Mouse (Mus musculus) intestine, embryonic 16.5 days (tissue): ENCODE measurements around the gene Spns3. TPM values are rescaled to one million over a fixed set of nuclear protein-coding genes. Genes with fewer than 3 reads are reported as not detected.

Experiments
- ATAC-seq: fragments of 200-750 bp; cut with Nextera tagmentation; 2 replicates; pipeline ENCODE4 v1.8.0; 2017; ENCODE audit warnings: moderate TSS enrichment, moderate library complexity
- H3K27ac ChIP-seq: fragments of 300-500 bp; sonication (generic); 2 replicates; pipeline ENCODE4 v1.5.1; 2014; ENCODE audit warnings: mild to moderate bottlenecking, low read length
- H3K27me3 ChIP-seq: fragments of 300-500 bp; sonication (generic); replicated peaks from 2 replicates; pipeline ENCODE4 v1.6.1; 2014; ENCODE audit warnings: low read length, control low read depth, mixed read lengths; ENCODE audit not compliant: control insufficient read depth, insufficient read depth
- H3K36me3 ChIP-seq: fragments of 300-500 bp; sonication (generic); 2 replicates; pipeline ENCODE4 v1.6.1; 2014; ENCODE audit warnings: low read length, control low read depth; ENCODE audit not compliant: control insufficient read depth, insufficient read depth
- H3K4me1 ChIP-seq: fragments of 300-500 bp; sonication (generic); 2 replicates; pipeline ENCODE4 v1.6.1; 2014; ENCODE audit warnings: low read length, control low read depth, mixed read lengths; ENCODE audit not compliant: control insufficient read depth, insufficient read depth
- H3K4me2 ChIP-seq: fragments of 300-500 bp; sonication (generic); 2 replicates; pipeline ENCODE4 v1.6.1; 2014; ENCODE audit warnings: low read depth, low read length, control low read depth
- H3K4me3 ChIP-seq: fragments of 300-500 bp; sonication (generic); 2 replicates; pipeline ENCODE4 v1.5.1; 2014; ENCODE audit warnings: mild to moderate bottlenecking, low read length
- H3K9ac ChIP-seq: fragments of 300-500 bp; sonication (generic); 2 replicates; pipeline ENCODE4 v1.6.1; 2014; ENCODE audit warnings: low read depth, low read length
- H3K9me3 ChIP-seq: fragments of 300-500 bp; sonication (generic); 2 replicates; pipeline ENCODE4 v1.6.1; 2016; ENCODE audit warnings: low read length, control low read depth; ENCODE audit not compliant: control insufficient read depth
- WGBS: fragments of 180-500 bp; shearing (Covaris S2); extraction: QIAGEN DNeasy Blood & Tissue Kit; methylation state at CpG from one replicate; pipeline ENCODE4 v1.1.7; 2014; 5-methylcytosine and 5-hydroxymethylcytosine counted together
- polyA plus RNA-seq: library from polyadenylated mRNA; unstranded; fragments of >200 nt; fragmentation: Nextera tagmentation; extraction: Ambion mirVana; gene quantifications from 2 replicates; pipeline ENCODE4 v1.2.1, GENCODE M21; 2015

The Spns3 gene
- polyA plus RNA-seq = 3.2 and 5.7 TPM in 2 replicates

DNA sequence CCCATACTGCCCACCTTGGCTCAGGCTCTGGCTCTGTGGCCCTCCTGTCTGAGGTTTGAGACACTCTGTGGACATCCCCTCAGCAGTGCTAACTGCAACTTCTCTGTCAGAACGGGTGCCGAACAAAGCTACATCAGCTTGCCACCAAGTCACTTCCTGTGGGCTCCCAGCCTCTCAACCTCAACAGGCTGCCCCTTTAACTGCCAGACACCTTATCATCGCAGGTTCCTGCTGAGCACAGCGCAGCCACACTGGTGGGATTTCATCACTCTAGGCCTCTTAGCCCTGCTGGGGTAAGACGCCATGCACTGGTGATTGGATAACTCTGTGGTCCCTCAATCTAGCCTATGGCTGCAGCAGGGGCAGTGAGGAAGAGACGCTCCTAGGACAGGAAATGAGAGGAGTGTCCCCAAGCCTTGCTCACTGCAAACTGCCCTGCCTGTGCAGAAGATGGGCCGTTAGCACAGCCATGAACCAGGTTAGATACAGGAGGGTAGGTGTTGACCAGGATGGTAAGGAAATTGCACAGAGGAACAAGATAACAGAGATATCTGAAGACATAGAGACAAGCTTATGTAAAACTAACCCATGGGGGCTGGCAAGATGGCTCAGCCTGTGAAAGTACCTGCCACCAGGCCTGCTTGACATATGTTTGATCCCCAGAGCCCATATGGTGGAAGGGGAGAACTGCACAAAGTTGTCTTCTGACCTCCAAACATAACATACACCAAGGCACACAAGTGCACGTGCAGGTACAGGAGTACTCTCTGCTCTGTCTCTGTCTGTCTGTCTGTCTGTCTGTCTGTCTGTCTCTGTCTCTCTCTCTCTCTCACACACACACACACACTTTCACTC is at the start of gene Spns3:
Gene Spns3 (minus strand): TSS at position 373 of the 855 bp plus-strand sequence.
- Histone ChIP-seq H3K4me2 (no peak within 1 kb of the TSS), H3K27ac (no peak within 1 kb of the TSS), H3K36me3 (no peaks in the 10 kb centered on the region), H3K9ac (no peak within 1 kb of the TSS), H3K4me1 (no peaks in the 10 kb centered on the region), H3K9me3 (no peaks in the 10 kb centered on the region), H3K4me3 (no peak within 1 kb of the TSS), H3K27me3 (no peaks in the 10 kb centered on the region)
- WGBS = 53% methylated on average over 8 of the region's 8 CpGs
- no peak for ATAC-seq

DNA sequence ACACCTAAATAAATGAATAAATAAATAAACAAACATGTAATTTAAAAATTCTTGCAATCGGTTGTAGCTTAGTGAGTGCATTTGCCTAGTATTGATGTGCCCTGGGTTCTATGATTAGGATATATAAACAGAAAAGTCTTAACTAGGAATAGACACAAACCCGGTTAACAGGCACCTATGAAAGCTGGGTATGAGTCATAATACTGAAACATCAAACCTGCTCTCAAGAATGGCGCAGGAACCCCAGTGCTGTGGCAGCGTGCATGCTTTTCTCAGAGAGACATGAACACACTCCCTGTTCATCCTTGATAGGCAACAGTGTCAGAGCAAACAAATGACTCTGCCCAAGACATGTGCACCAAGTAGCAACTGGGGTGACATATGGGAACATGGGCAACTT is 47.5 kb upstream of the Spns3 start:
- Histone ChIP-seq H3K4me2 (no peak overlapping the region), H3K36me3 (no peaks in the 10 kb centered on the region), H3K4me1 (no peaks in the 10 kb centered on the region), H3K27ac (no peak overlapping the region), H3K9me3 (no peaks in the 10 kb centered on the region), H3K9ac (no peak overlapping the region), H3K4me3 (no peak overlapping the region), H3K27me3 (no peaks in the 10 kb centered on the region)
- WGBS = 84% methylated on average over 4 of the region's 4 CpGs
- ATAC-seq = no peak

DNA sequence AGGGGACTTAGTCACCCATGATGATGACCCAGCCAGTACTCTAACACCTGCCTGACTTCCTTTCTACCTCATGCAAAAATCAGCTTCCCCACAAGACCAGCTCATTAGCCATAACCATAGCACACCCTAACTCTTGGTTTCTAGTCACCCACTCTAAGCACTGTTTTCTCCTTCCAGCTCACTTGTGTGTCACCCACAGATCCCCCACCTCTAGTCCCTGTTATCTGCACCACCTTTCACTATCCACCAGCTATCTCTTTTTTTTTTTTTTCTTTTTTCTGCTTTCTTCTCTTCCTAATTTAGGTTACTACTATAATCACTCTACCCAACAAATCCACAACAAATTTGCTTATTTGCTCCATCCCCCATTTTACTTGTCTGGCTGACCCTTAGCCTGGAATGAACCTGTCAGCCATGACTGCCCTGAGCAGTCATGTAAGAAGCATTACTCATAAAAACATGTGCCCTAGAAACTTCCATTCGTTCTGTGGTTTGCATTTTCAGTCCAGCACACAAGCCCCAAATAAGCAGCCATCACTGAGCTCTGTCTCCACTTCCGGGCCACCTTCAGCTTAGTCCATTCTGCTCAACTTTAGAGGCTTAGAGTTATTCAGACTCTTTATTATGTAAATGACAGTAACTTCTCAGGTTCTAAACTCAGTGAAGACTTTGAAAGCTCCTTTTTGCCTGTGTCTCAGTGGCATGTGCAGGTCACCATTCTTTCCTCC is 44.9 kb upstream of the Spns3 start:
- WGBS = 78% methylated on average over 2 of the region's 2 CpGs

DNA sequence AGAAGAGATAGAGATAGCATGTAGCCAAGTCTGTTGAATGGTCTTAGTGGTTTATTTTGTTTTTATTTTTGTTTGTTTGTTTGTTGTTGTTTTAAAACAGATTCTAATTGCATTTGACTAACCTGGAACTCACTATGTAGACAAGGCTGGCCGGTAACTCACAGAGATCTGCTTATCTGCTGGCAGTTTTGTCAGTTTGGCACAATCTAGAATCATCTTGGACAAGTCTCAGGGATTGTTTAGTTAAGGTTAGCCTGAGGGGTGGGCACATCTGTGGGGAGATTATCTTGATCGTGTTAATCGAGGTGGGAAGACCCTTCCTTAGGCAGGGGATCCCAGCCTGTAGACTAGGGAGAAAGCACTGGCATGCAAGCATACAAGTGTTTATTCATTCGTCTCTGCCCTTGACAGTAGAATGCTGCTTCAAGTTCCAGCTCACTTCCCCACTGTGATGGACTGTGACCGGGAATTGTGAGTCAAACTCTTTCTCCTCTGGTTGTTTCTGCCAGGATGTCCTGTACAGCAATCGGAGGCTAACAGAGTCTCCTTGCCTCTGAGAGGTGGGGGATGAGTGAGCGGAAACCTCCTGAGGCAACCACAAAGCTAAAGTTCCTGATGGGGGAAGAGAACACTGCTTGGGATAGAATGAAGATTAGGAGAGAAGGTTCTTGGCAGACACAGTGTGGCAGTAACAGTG is 37.4 kb upstream of the Spns3 start:
- no peak overlapping the region for H3K4me2 ChIP-seq
- no peaks in the 10 kb centered on the region for H3K9me3 ChIP-seq
- no peaks in the 10 kb centered on the region for H3K4me1 ChIP-seq
- no peak for ATAC-seq
- no peak overlapping the region for H3K27ac ChIP-seq
- H3K9ac ChIP-seq = no peak overlapping the region
- no peak overlapping the region for H3K4me3 ChIP-seq
- no peaks in the 10 kb centered on the region for H3K27me3 ChIP-seq
- no peaks in the 10 kb centered on the region for H3K36me3 ChIP-seq
- 54% methylated on average over 7 of the region's 7 CpGs for WGBS

More for the DNA sequence above, 44.9 kb upstream of the Spns3 start:
- Histone ChIP-seq H3K27me3 (no peaks in the 10 kb centered on the region), H3K9ac (no peak overlapping the region), H3K36me3 (no peaks in the 10 kb centered on the region), H3K4me3 (no peak overlapping the region), H3K4me1 (no peaks in the 10 kb centered on the region), H3K9me3 (no peaks in the 10 kb centered on the region), H3K27ac (no peak overlapping the region), H3K4me2 (no peak overlapping the region)
- no peak for ATAC-seq

DNA sequence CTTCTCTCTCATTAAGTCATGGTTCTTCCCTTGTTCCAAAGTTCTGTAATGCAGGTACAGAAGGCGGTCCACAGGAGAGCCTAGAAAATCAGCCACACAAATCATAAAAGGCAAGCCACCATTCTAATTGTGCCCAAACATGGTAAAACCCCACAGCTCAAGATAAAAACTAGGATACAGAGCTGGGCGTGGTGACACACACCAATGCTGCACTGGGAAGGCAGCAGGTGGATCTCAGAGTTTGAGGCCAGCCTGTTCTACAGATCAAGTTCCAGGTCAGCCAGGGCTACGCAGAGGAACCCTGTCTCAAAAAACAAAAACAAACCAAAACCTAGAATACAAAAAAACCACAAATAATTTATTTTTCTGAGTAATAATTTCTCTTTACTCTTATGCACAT is 36.3 kb upstream of the Spns3 start:
- no peaks in the 10 kb centered on the region for H3K4me1 ChIP-seq

DNA sequence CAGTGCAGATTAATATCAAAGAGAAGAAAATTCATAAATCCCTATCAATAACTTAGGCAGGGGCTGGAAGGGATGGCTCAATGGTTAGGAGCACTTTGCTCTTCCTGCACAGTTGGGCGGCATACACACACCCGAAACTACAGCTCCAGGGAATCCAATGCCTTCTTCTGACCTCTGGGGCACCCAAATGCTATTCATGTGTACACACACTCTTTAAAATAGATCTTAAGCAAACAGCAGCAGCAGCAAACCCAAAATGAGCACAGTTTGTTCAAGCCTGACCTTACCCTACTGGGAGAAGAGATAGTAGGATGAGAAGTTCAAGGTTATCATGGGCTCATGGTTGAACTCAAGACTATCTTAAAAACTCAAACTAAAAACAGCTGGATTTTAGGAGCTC is 32.8 kb upstream of the Spns3 start:
- no peaks in the 10 kb centered on the region for H3K9me3 ChIP-seq
- no peak overlapping the region for H3K27ac ChIP-seq
- no peak for ATAC-seq
- no peak overlapping the region for H3K4me3 ChIP-seq
- no peaks in the 10 kb centered on the region for H3K4me1 ChIP-seq
- 74% methylated on average over 2 of the region's 2 CpGs for WGBS
- no peak overlapping the region for H3K9ac ChIP-seq
- no peaks in the 10 kb centered on the region for H3K27me3 ChIP-seq
- H3K36me3 ChIP-seq = no peaks in the 10 kb centered on the region
- H3K4me2 ChIP-seq = no peak overlapping the region

More for the DNA sequence above, 36.3 kb upstream of the Spns3 start:
- Histone ChIP-seq H3K4me2 (no peak overlapping the region), H3K4me3 (no peak overlapping the region), H3K9me3 (no peaks in the 10 kb centered on the region), H3K27me3 (no peaks in the 10 kb centered on the region), H3K27ac (no peak overlapping the region), H3K36me3 (no peaks in the 10 kb centered on the region), H3K9ac (no peak overlapping the region)
- peak; percentile 67 for ATAC-seq
- WGBS = 76% methylated on average over 3 of the region's 3 CpGs

DNA sequence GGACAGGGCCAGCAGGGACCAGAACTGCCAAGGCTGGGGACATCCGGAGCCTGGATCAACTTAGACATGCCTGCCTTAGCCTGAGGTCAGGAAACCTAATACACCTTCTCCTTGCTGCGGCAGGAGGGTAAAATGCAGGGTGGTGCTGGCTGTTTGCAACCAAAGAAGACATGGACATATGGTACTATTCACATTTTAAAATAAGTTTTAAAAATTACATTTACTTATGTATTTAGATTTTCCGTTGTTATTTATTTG is 32.1 kb upstream of the Spns3 start:
- ATAC-seq = no peak
- H3K27ac ChIP-seq = no peak overlapping the region
- no peaks in the 10 kb centered on the region for H3K36me3 ChIP-seq
- WGBS = 78% methylated on average over 3 of the region's 3 CpGs
- H3K9ac ChIP-seq = no peak overlapping the region
- H3K9me3 ChIP-seq = no peaks in the 10 kb centered on the region
- no peaks in the 10 kb centered on the region for H3K4me1 ChIP-seq
- no peaks in the 10 kb centered on the region for H3K27me3 ChIP-seq
- no peak overlapping the region for H3K4me2 ChIP-seq
- no peak overlapping the region for H3K4me3 ChIP-seq

DNA sequence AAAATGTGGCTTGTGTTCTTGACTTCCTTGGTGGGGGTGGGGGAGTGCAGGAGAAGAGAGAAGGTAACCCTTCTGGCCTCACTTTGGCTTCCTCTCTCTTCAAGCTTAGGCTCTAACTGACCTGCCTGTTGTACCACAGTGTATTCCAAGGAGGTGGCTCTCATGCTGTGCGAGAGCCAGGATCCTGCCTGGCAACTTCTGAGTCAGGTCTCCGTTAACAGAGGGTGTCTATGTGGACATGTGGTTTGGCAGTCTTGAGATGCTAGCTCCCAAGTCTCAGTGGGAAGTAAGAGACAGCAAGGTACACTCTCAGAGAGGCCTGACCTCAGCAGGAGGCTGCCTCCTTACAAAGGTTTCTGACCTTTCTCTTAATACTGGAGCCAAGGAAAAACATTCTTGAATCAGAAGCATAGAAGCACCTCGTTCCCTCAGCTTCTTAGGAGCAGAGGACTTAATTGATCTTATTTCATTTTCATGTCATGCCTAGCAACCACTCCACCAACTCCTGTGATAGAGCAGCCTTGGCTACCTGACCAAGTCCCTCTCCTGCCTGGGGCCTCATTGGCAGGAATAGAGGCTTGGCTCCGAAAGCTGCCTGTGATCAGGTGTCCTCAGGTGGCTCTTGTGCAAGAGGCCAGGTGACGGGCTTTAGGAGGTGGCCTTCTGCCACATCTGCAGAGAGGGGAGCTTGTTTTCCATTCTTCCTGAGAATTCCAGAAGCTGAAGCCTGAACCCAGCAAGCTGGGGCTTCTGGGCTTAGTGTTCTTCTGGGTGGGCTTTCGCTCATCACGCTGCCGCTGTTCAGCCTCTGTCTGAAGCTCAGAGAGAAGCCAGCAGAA is 31.5 kb upstream of the Spns3 start:
- no peak overlapping the region for H3K27ac ChIP-seq
- ATAC-seq = peak; percentile 59
- no peaks in the 10 kb centered on the region for H3K9me3 ChIP-seq

DNA sequence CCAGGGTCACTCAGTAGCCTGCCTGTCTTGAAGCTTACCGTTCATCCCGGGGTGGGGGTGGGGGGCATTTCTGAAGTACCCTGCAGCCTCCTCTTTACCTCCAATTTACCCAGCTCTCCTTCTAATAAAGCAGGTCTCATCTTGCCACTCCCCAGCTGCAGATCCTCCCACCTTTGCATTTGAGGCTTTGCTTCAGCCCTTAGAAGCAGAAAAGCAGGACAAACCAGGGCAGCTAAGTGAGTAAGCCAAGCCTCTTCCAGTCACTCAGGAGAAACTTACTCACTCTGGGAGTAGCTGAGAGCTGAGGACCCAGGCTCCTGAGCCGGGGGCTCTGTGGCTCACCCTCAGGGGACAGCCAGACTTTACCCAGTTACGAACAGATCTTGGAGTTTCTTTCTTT is 28.2 kb upstream of the Spns3 start:
- no peak overlapping the region for H3K4me3 ChIP-seq

More for the DNA sequence above, 31.5 kb upstream of the Spns3 start:
- Histone ChIP-seq H3K27me3 (no peaks in the 10 kb centered on the region), H3K9ac (no peak overlapping the region), H3K4me3 (no peak overlapping the region), H3K4me2 (no peak overlapping the region), H3K4me1 (no peaks in the 10 kb centered on the region; the same call in 1 of the 2 replicates), H3K36me3 (no peaks in the 10 kb centered on the region)
- 79% methylated on average over 8 of the region's 8 CpGs for WGBS

More for the DNA sequence above, 28.2 kb upstream of the Spns3 start:
- no peaks in the 10 kb centered on the region for H3K9me3 ChIP-seq
- no peak overlapping the region for H3K9ac ChIP-seq
- no peaks in the 10 kb centered on the region for H3K27me3 ChIP-seq
- no peak for ATAC-seq
- WGBS = 76% methylated on average over 4 of the region's 4 CpGs
- H3K36me3 ChIP-seq = no peaks in the 10 kb centered on the region
- no peak overlapping the region for H3K4me2 ChIP-seq
- H3K4me1 ChIP-seq = peaks cover 8% of the 10 kb centered on the region
- H3K27ac ChIP-seq = no peak overlapping the region
